Mouse (Mus musculus): ENCODE measurements around the gene Tsc22d1. TPM values are rescaled to one million over a fixed set of nuclear protein-coding genes. Genes with fewer than 3 reads are reported as not detected.

Gene Tsc22d1
- total RNA-seq, 2 experiments from 2014 or later: 91.9 to 99.3 TPM

DNA sequence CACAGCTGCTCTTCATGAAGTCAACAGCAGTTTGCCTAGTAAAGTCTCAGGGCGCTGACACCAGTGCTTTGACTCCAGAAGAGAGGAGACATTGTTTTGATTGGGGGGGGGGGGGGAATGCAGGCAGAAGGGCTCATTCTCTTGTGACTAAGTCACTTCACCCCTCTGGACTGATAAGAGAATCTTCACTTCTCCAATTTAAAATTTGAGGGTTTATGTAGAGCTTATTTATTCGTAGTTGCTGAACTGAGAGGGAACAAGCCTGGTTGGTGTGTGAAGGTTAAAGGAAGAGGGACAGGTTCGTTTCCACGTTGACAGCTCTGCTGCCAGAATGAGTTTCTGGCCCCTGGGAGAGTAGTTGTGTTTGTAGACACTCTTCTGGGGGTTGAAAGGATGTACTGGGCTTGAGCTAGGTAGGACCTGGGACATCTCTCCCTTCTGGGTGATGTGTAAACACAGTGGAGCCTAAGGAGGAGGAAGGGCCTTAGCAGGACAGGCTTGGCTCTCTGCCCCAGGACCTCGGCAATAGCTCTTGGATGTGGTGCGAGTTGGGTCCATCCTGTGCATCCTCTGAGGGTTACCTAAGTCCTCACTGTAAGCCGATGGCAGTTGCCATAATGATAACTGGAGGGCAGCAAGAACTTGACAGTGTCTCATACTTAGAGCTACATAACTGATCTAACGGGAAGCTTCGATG is 93.2 kb downstream of the Tsc22d1 start:
- intact Hi-C loops (cut with DNase I): loop anchor here (5.0 to 10.0 kb wide), 2 partner anchors 109 to 237 kb away; no protein-coding TSS in a partner anchor
- no peak for DNase-seq

DNA sequence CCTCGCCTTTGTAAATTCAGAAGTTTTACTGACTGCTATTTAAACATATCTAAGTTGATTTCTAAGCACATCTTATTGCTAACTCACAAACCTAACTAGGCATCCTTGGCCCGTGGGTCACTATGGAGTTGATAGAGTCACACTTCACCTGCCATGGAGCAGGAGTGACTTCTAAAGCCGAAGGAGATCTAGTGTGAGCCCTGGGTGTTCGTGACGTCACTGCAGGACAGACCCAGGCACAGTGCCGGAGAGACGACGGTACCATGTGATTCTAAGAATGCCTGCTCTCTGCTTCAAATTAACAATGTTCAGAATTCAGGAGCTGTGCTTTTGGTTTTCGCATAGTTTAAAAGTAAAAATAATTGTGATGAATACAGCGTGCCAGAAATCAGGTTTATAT is 93.9 kb downstream of the Tsc22d1 start:
- intact Hi-C loops (cut with DNase I): loop anchor here (5.0 to 10.0 kb wide), 2 partner anchors 109 to 236 kb away; no protein-coding TSS in a partner anchor
- DNase-seq: no peak

DNA sequence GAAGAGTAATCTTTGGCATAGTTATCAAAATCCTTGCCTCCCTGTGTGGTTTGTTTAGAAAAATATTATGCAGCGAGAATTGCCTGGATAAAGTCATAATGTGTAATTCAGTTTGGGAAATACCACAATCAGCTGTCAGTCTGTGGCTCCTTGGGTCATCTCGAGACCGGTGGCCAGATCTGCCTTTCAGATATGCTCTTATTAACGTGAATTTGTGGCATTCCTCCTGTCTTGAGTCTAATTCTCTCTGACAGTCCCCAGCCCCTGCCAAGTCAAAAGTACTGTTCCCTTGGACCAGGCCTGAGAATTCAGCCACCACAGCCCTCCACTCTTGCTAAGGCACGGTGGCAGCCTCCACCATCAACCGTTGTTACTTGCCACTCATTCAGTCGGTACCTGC is 97.2 kb downstream of the Tsc22d1 start:
- DNase-seq: no peak
- intact Hi-C loops (cut with DNase I): no loop called here

DNA sequence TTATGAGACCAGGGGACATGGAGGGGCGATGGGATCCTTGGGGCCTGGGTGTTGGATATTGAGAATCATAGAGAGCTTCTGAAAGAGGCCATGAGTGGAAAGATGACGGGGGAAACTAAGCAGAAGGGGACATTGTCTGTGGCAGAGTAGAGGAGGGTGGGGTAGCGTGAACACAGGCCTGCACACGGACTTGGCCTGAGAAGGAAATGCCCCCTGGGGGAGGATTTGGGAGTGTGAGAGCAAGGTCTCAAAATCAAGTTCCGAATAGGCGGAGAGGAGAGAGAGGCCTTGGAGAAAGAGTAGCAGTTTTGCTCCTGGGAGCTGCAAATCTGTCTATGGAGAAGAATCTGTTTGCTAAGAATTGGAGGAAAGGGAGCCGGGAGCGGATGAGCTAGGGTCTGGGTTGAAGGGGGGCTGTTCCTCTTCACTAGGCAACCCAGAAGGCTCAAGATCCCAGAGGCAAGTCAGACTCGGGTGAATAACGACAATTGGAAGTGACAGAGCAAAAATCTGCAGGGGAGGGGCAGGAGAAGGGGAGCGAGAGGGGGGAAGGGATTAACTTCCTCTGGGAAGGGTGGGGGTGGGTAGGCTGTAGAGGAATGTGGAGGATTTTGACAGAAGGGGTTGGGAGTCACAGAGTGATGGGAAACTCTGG is 98.8 kb downstream of the Tsc22d1 start:
- DNase-seq: no peak
- intact Hi-C loops (cut with DNase I): no loop called here

DNA sequence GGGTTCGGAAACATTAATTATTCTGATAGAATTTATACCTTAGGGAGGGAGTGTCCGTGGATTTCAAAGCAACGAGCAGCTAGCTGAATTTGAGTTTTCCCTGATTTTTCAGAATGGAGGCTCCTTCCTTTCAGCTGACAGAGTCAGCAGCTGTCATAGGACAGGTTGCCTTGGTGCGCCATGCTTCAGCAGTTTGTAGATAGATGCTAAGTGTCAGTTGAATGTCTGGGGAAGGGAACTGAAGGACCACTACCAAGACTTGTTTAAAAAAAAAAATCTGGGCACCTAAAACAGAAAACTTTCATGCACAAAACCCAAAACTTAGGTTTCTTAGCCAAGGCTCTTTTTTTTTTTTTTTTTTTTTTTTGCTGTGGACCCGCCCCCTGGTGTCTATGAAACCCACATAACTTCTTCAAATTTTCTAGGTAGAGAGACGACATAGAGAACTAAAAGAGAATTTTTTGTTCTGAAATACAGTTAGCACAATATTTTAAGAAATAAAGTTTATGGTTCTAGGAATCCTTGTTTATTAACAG is 99.4 kb downstream of the Tsc22d1 start:
- no peak for DNase-seq
- intact Hi-C loops (cut with DNase I): no loop called here

DNA sequence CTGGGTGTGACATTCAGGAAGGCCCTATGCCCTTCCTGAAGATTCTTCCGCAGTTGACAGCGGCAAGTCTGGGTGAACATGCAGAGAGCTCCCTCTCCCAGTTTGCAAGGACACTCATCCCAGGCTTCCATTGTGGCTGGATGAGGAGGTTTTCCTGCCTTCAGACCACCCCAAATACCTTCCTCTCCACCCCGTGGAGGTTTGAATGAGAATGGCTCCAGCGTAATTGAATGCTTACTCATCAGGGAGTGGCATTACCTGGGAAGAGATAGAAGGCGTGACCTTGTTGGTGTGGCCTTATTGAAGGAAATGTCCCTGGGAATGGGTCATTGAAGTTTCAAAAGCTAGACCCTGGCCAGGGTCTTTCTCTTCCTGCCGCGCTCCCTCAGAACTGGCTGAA is 100.9 kb downstream of the Tsc22d1 start:
- no peak for DNase-seq
- intact Hi-C loops (cut with DNase I): no loop called here

DNA sequence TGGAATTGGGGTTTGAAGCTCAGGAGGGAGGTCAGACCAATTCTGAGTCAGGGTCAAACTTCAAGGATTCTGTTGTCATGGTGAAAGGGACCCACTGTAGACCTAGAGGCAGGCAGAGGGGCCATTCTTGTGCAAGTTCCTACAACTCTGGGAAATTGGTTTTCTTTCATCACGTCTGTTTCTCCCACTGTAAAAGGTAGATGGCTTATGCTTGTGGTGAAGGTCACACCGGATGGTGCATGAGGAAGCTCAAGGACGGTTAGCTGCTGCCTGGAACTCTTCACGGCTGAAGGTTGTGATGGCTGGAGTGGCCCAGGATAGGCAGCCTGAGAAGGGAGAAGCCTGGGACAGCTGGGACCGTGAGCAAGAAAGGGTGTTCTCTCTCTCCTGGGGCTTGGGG is 103.5 kb downstream of the Tsc22d1 start:
- no peak for DNase-seq
- intact Hi-C loops (cut with DNase I): no loop called here

DNA sequence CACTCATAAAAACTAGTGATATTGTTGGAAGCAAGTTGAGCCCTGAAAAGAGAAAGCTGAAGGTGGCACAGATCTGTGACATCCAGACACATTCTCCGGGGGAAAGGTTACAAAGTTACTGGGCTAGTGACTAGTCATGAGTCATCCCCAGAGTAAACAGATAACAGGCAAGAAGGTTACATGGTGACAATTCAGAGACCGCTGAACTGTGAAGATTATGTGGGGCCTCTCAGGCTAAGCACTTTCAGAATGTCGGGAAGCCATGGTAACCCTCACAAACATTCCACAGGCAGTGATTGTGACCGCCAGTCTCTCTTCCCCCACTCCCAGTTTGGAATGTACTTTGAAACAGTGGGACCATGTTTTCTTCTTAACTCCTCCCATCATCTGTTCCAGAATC is 105.8 kb downstream of the Tsc22d1 start:
- intact Hi-C loops (cut with DNase I): no loop called here
- DNase-seq: no peak

DNA sequence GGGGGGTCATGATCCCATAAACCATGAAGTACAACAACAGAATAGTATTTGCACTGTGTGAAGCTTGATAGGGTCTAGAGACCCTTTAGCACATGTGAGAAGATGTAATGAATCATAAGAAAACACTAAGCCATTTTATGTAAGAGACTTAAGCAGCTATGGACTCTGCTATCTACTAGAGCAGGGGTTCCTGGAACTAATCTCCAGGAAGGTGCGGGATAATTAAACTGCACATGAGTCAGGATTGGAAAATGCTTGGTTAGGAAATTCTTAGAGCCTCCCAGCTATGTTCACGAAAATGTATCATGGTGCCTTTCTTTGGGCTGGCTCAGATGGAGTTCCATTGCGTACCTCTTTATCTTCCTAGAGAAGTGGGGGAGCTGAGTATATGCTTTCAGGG is 106.5 kb downstream of the Tsc22d1 start:
- intact Hi-C loops (cut with DNase I): no loop called here
- no peak for DNase-seq

DNA sequence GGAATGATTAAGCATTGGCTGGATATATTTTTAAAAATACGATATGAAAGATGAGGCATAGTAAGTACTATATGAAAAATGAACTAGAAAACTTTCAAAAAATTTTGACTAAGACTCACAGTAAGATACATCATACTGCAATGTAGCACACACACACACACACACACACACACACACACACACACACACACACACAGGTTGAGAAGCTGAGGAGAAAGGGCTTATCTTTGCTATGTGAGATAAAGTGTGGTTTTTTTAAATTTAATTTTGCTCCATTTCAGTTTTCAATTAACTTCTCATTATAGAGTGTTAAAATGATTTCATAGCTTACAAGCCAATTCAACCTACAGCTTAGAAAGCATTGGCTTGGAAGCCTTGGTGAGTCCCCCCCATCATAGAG is 108.6 kb downstream of the Tsc22d1 start:
- intact Hi-C loops (cut with DNase I): no loop called here
- no peak for DNase-seq

DNA sequence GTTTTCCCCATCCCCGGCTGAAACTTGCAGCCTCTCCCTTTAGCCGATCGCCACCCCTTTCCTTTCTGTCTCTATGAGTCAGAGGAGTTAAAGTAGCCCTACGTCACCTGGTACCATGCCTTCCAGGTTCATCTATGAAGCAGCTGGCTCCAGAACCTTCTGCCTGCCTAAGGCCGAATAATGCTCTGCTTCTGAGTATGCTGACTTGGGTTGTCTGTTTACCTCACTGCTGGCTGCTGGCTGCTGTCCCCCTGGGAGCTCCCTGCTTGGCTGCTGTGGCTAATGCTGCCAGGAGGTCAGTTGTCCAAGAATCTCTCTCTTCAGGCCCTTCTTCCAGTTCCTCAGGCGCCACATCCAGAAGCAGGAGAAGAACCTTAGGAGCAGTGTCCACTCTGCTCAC is 111.7 kb downstream of the Tsc22d1 start:
- peak; percentile 51 for DNase-seq
- intact Hi-C loops (cut with DNase I): no loop called here

DNA sequence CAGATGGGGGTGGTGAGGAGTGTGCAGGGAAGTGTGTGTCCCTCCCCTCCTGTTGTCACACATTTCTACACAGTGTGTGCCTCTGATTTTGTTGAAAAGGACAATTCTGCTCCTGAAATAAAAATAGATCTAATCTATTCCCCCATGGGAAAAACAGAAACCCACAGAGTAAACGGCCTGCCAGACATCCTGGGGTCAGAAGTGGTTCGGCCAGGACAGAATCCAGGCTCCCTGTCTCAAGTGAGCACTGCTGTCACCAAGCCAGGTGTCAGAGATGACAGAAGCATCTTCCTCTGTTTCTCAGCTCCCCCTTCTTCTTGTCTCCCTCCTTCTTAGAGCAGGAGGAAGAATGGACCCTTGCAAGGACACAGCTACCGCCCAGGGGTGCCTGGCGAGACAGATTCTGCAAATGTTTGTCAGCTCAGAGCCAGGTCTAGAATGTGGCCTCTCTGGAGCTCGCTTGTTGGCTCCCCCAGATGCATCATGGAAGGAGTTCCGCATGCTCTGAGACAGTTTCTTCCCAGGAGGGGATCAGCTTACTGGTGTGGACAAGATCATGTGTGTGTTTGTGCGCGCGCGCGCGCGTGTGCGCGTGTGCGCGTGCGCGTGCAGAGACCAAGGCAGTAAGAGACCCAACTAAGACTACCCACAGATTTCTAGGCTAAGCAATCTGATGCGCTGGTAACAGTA is 112.4 kb downstream of the Tsc22d1 start:
- DNase-seq: peak in 1 of 2 experiments; percentile 26

DNA sequence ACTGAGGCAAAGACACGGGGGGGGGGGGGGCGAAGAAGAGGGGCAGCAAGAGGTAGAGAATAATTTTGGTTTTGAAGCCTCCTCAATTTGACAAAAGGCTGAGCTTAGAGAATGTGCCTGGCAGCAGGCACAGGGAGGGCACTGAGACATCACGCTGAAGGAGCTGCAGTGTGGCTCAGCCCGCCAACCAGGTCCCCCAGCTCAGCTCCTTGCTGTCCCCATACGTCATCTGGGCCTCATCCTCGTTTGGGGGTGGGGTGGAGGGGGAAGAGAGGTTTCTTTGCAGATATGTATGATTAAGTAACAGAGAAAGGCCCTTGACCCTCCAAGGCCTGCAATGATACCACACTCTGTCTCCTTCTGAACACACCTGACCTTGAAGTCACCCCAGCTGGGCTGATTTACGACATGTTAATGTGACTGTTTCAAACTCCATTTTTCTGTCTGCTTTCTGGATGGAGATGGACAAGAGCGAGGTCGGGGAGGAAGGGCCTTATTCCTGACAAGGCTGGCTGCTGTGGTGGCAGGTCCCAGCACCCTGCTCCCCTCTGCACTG is 113.1 kb downstream of the Tsc22d1 start:
- intact Hi-C loops (cut with DNase I): no loop called here
- DNase-seq: no peak

More for the DNA sequence above, 112.4 kb downstream of the Tsc22d1 start:
- intact Hi-C loops (cut with DNase I): no loop called here

DNA sequence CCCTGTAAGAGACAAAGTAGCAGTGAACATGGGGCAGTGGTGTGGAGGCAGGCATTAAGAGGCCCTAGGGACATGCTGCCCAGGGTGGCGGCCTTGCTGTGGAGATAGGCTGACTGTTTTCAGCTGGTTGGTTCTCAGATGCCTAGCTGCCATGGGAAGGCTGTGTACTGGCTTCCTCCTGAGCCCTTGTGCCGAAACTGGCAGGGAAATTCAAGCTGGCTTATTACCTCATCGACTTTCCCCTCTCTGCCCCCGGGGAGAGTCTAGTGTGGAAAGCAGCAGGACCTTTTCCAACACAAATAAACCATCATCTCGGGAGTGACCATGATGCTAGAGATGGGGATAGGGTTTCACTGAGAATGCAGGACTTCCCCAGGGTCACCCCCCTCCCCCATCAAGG is 113.9 kb downstream of the Tsc22d1 start:
- intact Hi-C loops (cut with DNase I): no loop called here
- peak; percentile 31 to 35 for DNase-seq

DNA sequence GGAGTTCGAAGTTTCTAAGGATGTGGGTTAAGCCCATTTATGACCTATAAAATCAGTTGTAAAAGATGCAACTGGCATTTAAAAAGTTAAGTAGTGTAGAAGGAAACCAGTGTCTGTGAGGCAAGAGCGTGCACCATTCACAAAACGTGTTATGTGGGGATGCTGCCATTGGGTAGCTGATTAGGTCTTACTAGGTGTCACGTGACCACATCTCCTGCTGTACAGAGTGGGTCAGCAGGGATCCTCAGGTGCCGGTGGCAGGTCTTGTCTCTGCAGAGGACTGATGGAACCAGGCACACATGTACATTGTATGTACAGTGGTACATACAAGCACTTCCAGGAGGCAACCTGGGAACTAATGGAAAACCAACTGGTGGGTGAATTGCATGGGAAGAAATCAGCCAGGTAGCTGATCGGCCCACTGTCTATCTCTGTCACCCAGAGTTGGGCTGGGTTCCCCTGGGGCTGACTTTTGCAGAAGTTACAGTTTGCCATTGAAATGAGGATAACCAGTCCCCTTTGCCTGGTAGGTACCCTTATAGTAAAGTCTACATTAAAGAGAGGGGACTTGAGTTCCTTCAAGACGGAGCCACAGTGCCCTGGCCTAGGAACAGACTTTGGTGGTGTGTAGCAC is 116.4 kb downstream of the Tsc22d1 start:
- DNase-seq: no peak
- intact Hi-C loops (cut with DNase I): loop anchor here (5.0 kb wide), 1 partner anchor 66 kb away; no protein-coding TSS in a partner anchor

DNA sequence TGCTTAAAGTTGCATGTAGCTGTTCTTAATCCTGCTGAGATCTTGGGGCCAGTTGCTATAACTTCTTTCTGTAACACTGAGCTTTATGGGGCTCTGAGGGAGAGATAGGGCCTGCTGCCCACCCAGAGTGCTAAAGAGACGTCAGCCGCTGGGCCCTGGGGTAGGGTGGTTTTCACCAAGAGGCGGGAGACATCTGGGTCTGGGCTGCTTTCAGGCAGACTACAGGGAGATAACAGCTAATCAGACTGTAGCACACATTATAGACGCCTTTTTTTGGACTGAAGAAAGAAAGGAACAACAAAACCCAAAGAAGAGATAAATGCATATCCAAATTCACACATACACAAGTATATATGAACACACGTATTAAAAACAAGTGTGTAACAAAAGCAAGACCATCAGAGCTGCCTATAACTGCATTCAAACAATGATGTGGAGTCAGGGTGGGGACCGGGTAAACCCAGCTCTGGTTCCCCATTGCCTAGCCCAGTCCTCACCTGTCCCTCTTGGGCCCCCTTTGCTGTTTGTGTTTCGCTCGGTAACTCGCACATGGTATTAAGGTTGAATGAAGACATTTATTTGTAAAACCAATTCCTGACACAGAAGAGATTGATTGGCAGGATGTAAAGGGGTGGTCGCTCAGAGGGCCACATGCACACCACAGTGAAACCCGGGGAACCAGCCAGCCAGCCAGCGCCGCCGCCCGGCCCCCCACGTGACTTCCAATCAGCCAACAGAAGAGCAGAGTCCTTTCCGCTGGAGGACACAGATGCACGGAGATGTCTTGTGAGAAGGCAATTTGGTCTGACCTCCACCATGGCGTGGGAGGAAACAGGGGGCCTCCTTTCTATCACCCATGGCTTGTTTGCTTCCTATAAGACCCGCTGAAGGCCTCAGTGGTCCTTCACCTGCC is 117.8 kb downstream of the Tsc22d1 start:
- intact Hi-C loops (cut with DNase I): loop anchor here (5.0 kb wide), 1 partner anchor 65 kb away; no protein-coding TSS in a partner anchor

DNA sequence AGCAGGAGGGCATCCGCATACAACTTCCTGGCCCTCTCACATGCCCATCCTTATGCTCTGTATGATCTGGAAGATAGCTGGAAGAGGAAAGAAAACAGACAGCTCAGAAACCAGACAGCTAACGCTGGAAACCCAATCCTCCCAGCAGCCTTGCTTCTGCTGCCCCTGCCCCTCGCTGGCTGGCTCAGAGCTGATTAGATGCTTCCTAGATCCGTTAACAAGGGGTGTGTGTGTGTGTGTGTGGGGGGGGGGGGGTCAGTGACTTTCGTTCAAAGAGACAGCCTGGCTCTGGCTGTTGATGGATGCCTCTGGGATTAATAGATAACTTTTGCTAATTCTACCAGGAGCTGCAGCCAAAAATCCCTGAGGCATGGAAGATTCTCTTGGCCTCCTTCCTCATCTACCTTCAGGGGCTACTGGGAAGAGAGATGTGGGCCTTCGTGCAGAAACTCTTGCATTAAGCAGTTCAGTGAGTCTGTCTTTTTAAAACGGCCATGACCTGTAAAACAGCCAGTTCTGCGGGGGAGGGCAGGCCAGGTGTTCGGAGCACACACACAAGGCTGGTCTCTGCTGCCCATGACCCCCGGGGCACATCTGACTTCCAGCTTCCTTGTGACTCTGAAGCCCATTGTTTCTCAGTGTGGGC is 118.5 kb downstream of the Tsc22d1 start:
- DNase-seq: no peak
- intact Hi-C loops (cut with DNase I): loop anchor here (5.0 kb wide), 1 partner anchor 64 kb away; no protein-coding TSS in a partner anchor

More for the DNA sequence above, 117.8 kb downstream of the Tsc22d1 start:
- no peak for DNase-seq

DNA sequence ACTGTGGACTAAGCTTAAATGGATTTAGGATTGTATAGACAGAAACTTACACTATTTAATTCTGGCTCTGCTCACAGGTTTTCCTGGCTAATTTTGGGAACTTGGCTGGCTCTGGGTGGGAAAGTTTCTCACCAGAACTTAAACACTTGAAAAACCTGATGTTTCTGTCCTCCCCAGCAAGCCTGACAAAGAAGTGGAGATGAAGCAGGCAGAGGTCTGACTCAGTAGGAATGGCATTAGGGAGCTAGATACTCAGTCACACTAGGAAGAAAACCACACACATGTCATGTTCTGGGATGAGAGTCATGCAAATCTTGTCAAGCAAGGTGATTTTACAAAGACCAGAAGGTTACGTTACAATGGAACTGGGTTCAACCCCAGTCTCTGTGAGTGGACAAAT is 120.3 kb downstream of the Tsc22d1 start:
- intact Hi-C loops (cut with DNase I): no loop called here
- DNase-seq: no peak

DNA sequence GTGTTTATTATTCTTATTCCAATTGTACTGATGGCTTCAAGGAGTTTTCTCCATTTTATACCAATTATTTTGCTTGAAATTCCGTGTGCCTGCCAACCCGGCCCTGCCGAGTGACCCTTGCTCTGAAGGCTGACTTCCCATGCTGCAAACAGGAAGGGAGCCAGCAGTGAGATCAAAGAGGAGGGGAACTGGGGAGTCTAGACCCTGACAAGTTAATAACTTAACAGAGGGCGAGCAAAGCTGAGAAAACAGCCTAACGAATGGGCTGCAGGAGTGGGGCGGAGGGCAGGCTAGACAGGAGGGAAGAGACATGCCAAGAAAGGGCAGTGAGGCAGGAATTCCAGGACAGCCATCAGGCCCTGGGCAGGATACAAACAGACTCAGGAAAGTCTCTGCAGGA is 122.2 kb downstream of the Tsc22d1 start:
- intact Hi-C loops (cut with DNase I): no loop called here
- no peak for DNase-seq

All from gastrocnemius, postnatal 36 days (tissue).